Mouse (Mus musculus) megakaryocyte, embryonic 14.5 days (primary cell): ENCODE measurements around the gene Rac3.

Experiments
- FLI1 ChIP-seq: IDR thresholded peaks from 2 replicates; pipeline ENCODE4 v1.6.1; 2012; ENCODE audit warnings: low read length, inconsistent platforms, mixed read lengths
- GATA1 ChIP-seq: IDR thresholded peaks from 3 replicates; pipeline ENCODE4 v1.6.1; 2012; ENCODE audit warnings: mixed read lengths, low read length, inconsistent platforms, borderline replicate concordance

GRCm38 (mm10) chr11:120686650-120687272 lies 34.5 kb upstream of the Rac3 start:
- TF ChIP-seq GATA1, result no peak
- TF ChIP-seq FLI1, result no peak
